Mouse (Mus musculus): ENCODE measurements around the gene Gps1. TPM values are rescaled to one million over a fixed set of nuclear protein-coding genes. Genes with fewer than 3 reads are reported as not detected.

Gps1 gene
- polyA plus RNA-seq, 1 experiment from 2014 or later: 242 TPM

DNA sequence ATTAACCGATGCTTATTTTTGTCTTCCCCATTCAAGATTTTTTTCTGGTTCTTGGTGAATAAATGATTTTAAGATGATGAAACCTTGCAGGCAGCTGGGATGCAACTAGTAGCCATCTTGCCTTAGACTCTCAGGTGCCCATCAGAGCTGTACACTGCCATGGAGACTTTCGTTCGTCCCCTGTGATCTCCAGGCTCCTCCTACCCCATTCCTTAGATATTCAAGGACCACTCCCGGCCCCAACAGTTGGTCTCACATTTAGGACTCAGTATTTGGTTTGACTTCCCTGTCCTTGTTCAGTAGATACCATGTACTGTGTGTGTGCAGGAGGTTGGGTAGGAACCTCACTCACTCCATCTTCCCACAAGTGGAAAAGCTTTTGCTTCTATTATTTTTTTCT is 20.7 kb downstream of the Gps1 start:
- Histone ChIP-seq H3K27me3 (no peaks in the 10 kb centered on the region), H3K36me3 (peaks cover 48% of the 10 kb centered on the region), H3K9me3 (no peaks in the 10 kb centered on the region), H3K4me3 (replicated peaks) (no peak overlapping the region), H3K27ac (no peak overlapping the region), H3K4me1 (replicated peaks) (peaks cover 7% of the 10 kb centered on the region; the same call in 1 of the 2 replicates), H3K9ac (replicated peaks) (no peak overlapping the region), H3K4me2 (no peak overlapping the region)
- no peak for ATAC-seq (ENCODE audit: insufficient number of reproducible peaks, insufficient read depth, low FRiP score, low TSS enrichment, low read depth)
- 69% methylated on average over 4 of the region's 4 CpGs for WGBS

DNA sequence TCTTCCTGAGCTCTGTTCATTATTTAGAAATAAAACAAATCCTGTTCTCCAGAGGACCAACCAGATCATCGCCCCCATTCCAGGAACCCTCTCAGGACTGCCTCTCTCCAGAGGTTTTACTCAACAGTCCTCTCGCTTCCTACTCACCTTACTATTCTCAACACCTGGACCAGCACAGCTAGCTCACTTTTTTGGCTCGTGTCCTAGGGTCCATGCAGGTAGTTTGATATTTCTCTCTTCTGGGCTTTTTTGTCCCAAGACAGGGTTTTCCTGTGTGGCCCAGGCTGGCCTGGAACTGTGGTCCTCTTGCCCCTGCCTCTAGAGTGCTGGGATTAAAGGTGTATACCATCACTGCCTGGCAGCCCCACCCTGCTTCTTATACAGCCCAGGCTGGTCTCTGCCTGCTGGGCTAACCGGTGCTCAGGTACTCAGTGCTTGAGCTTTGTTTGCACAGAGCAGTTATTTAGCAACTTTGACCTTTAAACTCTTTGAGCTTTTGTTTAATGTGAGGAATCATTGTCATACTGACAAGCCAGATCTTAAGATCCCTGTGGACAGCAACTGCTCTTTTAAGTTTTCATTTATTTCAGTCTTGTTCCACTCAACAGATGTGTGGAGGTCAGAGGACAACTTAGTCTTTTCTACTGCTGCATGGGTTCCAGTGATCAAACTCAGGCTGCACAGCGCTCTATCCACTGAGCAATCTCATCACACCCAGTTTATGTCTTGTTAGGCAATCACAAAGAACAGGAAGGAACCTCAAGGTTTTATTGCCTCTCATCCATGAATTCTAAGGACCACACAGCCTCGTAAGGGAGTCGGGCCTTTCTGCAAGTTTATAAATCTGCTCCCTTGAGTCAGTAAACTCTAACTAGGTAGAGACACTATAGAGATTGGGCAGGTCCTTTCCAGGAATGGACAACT is 21.6 kb downstream of the Gps1 start:
- no peak for ATAC-seq (ENCODE audit: insufficient number of reproducible peaks, insufficient read depth, low FRiP score, low TSS enrichment, low read depth)
- no peak overlapping the region for H3K4me2 ChIP-seq
- H3K9ac ChIP-seq (replicated peaks): no peak overlapping the region
- no peak overlapping the region for H3K27ac ChIP-seq
- H3K4me3 ChIP-seq (replicated peaks): no peak overlapping the region
- no peaks in the 10 kb centered on the region for H3K27me3 ChIP-seq
- H3K36me3 ChIP-seq: peaks cover 57% of the 10 kb centered on the region
- peaks cover under 1% of the 10 kb centered on the region; the same call in 1 of the 2 replicates for H3K4me1 ChIP-seq (replicated peaks)
- H3K9me3 ChIP-seq: no peaks in the 10 kb centered on the region
- WGBS: 81% methylated on average over 7 of the region's 7 CpGs

DNA sequence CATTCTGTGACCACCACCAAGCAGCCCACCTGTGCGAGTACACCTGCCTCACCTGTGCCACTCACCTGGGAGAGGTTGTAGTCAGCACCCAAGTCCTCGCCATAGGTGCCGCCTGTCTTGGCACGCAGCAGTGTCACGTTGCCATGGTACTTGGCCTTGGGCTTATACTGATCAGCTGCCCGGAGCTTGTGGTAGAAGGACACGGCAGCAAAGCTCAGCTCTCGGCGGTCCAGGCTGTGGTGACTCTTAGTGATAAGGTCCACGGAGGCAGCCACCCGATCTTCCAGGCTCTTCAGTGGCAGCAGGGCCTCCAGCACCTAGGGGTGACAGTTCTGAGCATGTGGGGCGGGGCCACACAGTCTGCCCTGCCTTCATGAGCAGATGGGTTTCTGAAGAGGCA is 23.9 kb downstream of the Gps1 start:
- 94% methylated on average over 12 of the region's 12 CpGs for WGBS
- Histone ChIP-seq H3K4me3 (replicated peaks) (no peak overlapping the region), H3K4me2 (no peak overlapping the region), H3K27ac (no peak overlapping the region), H3K9me3 (no peaks in the 10 kb centered on the region), H3K4me1 (replicated peaks) (no peaks in the 10 kb centered on the region), H3K36me3 (peaks cover 80% of the 10 kb centered on the region), H3K9ac (replicated peaks) (no peak overlapping the region), H3K27me3 (no peaks in the 10 kb centered on the region)
- ATAC-seq (ENCODE audit: insufficient number of reproducible peaks, insufficient read depth, low FRiP score, low TSS enrichment, low read depth): no peak

DNA sequence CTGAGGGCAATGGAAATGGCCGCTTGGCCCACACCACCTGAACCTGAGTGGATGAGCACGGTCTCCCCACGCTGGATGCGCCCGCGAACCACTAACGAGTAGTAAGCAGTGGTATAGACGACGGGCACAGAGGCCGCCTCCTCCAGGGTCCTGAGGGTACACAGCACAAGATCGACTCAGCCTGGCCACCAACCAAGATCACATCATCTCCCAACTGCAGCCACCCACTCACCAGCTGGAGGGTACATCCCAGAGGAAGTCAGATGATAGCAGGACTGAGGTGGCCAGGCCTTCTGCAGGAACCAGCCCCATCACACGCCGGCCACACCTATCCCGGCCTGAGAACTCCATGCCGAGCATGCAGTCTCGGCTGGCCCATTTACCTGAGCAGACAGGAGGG is 28.0 kb downstream of the Gps1 start:
- Histone ChIP-seq H3K36me3 (peaks cover 100% of the 10 kb centered on the region), H3K27ac (no peak overlapping the region), H3K4me3 (replicated peaks) (no peak overlapping the region), H3K4me1 (replicated peaks) (no peaks in the 10 kb centered on the region), H3K4me2 (no peak overlapping the region), H3K9ac (replicated peaks) (no peak overlapping the region), H3K9me3 (no peaks in the 10 kb centered on the region), H3K27me3 (no peaks in the 10 kb centered on the region)
- ATAC-seq (ENCODE audit: insufficient number of reproducible peaks, insufficient read depth, low FRiP score, low TSS enrichment, low read depth): no peak
- WGBS: 96% methylated on average over 16 of the region's 16 CpGs

DNA sequence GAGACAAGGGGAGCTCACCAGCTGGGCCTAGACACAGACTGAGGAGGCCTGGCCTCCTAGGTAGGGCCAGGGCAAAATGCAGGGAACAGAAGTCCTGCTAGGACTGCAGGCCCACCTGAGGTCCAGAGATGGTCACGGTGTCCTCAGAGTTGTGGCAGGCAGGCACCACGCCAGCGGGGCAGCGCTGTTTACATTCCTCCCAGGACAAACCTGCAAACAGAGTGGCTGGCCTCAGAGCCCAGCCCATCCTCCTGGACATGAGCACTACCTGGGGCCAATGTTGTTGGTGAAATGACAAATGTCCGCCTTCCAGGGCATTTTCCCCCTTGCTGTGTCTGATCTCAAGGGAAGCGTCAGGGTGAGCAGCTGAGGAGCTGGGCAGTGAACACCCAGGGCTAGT is 33.3 kb downstream of the Gps1 start:
- Histone ChIP-seq H3K27ac (no peak overlapping the region), H3K9ac (replicated peaks) (no peak overlapping the region), H3K36me3 (peaks cover 100% of the 10 kb centered on the region), H3K9me3 (no peaks in the 10 kb centered on the region), H3K4me3 (replicated peaks) (no peak overlapping the region), H3K4me1 (replicated peaks) (peaks cover 15% of the 10 kb centered on the region), H3K4me2 (no peak overlapping the region), H3K27me3 (no peaks in the 10 kb centered on the region)
- WGBS: 93% methylated on average over 6 of the region's 6 CpGs
- no peak for ATAC-seq (ENCODE audit: insufficient number of reproducible peaks, insufficient read depth, low FRiP score, low TSS enrichment, low read depth)

DNA sequence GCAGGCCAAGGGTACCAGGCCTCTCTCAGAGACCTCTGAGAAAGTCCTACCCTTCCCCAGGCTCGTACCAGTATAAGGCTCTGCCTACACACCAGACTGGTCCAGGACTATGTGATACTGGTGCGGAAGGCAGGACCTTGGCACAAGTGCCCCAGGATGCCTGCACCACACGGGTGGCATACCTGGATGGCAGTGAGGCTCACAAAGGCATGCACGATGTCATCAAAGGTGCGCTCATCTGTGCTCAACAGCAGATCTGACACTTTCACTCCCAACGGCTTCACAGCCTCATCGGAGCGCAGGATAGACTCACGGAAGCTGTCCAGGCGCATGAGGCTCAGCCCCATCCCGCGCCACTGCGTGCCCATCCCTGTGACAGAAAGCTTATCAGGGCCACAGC is 34.2 kb downstream of the Gps1 start:
- WGBS: 97% methylated on average over 13 of the region's 13 CpGs
- Histone ChIP-seq H3K4me1 (replicated peaks) (peaks cover 21% of the 10 kb centered on the region), H3K4me3 (replicated peaks) (no peak overlapping the region), H3K36me3 (peaks cover 97% of the 10 kb centered on the region), H3K27ac (no peak overlapping the region), H3K4me2 (no peak overlapping the region), H3K27me3 (no peaks in the 10 kb centered on the region), H3K9me3 (no peaks in the 10 kb centered on the region), H3K9ac (replicated peaks) (no peak overlapping the region)
- no peak for ATAC-seq (ENCODE audit: insufficient number of reproducible peaks, insufficient read depth, low FRiP score, low TSS enrichment, low read depth)

DNA sequence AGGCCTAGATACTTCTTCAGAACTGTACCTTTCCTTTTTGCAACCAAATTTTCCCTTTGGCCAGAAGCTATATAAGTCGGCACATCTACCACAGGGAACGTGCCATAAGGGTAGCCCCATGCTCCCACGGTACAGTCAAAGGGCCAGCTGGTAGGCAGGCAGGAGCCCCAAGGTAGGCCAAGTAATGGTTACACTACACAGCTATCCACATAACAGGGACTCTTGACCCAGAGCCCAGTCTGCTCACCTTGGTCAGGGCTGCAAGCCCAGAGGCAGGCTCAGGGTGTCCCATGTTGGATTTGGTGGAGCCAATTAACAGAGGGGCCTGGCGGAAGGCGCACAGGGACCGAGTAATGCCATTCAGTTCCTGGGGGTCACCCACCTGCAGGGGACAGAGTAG is 35.5 kb downstream of the Gps1 start:
- Histone ChIP-seq H3K4me1 (replicated peaks) (peaks cover 21% of the 10 kb centered on the region), H3K27me3 (no peaks in the 10 kb centered on the region), H3K27ac (no peak overlapping the region), H3K4me3 (replicated peaks) (no peak overlapping the region), H3K4me2 (no peak overlapping the region), H3K36me3 (peaks cover 84% of the 10 kb centered on the region), H3K9ac (replicated peaks) (no peak overlapping the region), H3K9me3 (no peaks in the 10 kb centered on the region)
- no peak for ATAC-seq (ENCODE audit: insufficient number of reproducible peaks, insufficient read depth, low FRiP score, low TSS enrichment, low read depth)
- 94% methylated on average over 6 of the region's 6 CpGs for WGBS

DNA sequence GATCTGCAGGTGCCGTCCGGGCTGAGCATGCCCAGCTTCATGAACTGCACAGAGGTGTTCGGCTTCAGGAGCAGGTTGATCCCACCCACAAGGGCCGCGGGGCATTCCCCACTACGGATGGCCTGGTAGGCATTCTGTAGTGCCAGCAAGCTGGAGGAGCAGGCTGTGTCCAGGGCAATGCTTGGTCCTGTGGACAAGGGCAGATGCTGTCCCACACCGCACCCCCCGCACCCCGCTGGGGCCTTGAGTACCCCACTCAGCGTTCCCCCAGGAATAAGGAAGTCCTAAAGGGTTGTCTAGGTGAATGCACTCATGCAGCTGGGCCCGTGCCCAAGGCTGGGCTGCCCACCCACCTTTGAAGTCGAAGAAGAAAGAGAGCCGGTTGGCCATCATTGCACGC is 36.5 kb downstream of the Gps1 start:
- no peak overlapping the region for H3K9ac ChIP-seq (replicated peaks)
- no peaks in the 10 kb centered on the region for H3K9me3 ChIP-seq
- no peak for ATAC-seq (ENCODE audit: insufficient number of reproducible peaks, insufficient read depth, low FRiP score, low TSS enrichment, low read depth)

DNA sequence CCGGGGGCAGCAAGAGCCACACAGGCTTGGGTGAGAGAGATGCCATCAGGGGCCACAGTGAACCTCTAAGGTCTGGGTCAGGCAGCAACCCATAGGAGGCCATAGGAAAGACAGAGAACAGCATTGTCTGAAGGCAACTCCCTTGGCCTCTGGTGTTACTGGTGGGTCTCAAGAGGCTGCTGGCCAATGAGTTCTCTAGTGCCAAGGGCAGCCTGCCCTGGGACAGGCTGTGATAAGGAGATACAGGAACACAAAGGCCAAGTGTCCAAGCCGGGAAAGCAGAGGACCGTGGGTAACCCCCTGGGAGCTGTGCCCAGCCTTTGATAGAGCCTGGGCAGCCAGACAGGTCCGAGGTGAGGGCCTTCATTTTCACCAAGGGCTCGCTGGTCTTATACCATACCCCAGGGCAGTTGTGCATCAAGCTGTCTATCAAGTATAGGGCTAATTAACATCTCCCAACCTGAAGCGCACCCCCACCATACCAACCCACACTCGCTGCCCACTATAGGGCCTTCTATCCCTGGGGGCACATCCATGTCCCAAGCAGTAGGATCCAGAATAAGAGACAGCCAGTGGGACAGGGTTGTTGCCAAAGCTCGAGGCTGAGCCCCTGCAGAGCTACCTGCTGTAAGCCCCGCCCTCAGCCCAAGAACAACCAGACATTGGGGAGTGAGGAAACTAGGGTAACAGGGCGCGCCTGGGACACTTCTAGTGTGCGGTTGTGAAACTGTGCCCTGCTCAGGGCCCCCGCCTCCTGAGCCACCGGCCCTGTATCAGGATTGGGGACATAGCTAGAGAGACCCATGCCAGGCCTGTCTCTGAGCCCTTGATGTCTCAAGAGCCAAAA is 37.2 kb downstream of the Gps1 start:
- 0 out of 2 replicates have a peak overlapping the region, but pooled peaks have one; percentile 93 for H3K9ac ChIP-seq (replicated peaks)
- 85% methylated on average over 14 of the region's 14 CpGs for WGBS
- no peak for ATAC-seq (ENCODE audit: insufficient number of reproducible peaks, insufficient read depth, low FRiP score, low TSS enrichment, low read depth)
- H3K9me3 ChIP-seq: no peaks in the 10 kb centered on the region
- peaks cover 67% of the 10 kb centered on the region for H3K36me3 ChIP-seq
- no peaks in the 10 kb centered on the region for H3K27me3 ChIP-seq
- no peak overlapping the region for H3K27ac ChIP-seq
- H3K4me3 ChIP-seq (replicated peaks): peak overlapping the region; percentile 91
- peaks cover 34% of the 10 kb centered on the region for H3K4me1 ChIP-seq (replicated peaks)
- H3K4me2 ChIP-seq: peak overlapping the region; percentile 97

More for the DNA sequence above, 36.5 kb downstream of the Gps1 start:
- WGBS: 93% methylated on average over 14 of the region's 14 CpGs
- no peaks in the 10 kb centered on the region for H3K27me3 ChIP-seq
- H3K4me1 ChIP-seq (replicated peaks): peaks cover 28% of the 10 kb centered on the region
- no peak overlapping the region for H3K4me2 ChIP-seq
- no peak overlapping the region for H3K27ac ChIP-seq
- H3K4me3 ChIP-seq (replicated peaks): no peak overlapping the region
- H3K36me3 ChIP-seq: peaks cover 75% of the 10 kb centered on the region

DNA sequence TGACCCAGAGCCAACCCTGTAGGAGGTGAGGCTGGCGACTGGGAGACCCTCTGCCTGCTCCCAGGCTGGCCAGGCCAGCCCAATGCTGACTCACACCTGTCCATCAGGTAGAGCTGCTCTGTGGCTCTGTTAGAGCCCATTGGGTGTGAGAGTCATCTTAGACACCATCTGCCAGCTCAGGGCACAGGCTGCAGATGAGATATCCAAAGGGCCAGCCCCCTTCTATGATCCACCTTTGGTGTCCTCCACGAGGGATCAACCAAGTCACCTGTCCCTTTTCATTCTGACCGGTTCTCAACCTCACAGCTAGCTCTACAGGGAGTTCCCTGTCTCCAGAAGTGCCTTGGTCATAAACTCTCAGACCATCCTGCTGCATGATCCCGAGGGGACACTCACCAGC is 38.2 kb downstream of the Gps1 start:
- Histone ChIP-seq H3K4me3 (replicated peaks) (peak overlapping the region; percentile 91), H3K9me3 (no peaks in the 10 kb centered on the region), H3K27ac (no peak overlapping the region), H3K36me3 (peaks cover 57% of the 10 kb centered on the region), H3K9ac (replicated peaks) (peak overlapping the region; percentile 93), H3K27me3 (no peaks in the 10 kb centered on the region), H3K4me1 (replicated peaks) (peaks cover 34% of the 10 kb centered on the region), H3K4me2 (peak overlapping the region; percentile 97)
- 56% methylated on average over 4 of the region's 4 CpGs for WGBS
- ATAC-seq (ENCODE audit: insufficient number of reproducible peaks, insufficient read depth, low FRiP score, low TSS enrichment, low read depth): no peak

DNA sequence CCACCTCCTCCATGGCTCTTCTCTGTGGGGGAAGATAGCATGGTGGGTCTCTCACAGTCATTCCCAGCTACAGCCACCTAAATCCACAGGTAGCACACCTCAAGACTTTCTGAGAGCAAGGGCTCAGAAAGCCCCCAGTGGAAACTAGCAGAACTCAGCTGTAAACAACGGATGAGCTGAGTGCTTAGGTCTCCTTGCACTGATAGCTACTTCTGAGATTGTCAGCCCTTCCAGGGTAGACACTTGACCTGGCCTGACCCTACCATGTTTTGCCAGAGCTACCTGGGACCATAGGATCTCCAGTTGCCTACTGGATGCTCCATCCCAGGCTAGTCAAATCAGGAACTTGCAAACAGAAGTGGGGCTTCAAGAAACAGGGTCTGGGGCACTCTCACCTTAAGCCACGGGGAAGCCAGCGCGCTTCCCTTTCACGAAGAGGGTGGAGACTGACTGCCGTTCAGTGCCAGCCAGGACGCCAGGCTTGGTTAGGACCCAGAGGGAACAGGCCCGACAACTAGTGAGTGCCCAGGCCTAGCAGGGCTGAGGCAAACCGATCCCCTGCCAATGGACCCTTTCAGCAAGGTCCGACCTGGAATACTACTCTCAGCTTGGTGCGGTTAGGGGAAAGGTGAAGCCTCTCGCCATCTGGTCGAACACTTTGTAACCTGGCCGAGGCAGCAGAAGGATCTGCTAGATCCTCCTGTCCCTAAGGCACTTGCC is 38.9 kb downstream of the Gps1 start:
- WGBS: 1% methylated on average over 14 of the region's 14 CpGs
- H3K4me2 ChIP-seq: peak overlapping the region; percentile 97
- no peaks in the 10 kb centered on the region for H3K9me3 ChIP-seq
- H3K27me3 ChIP-seq: no peaks in the 10 kb centered on the region
- peak overlapping the region; percentile 91 for H3K4me3 ChIP-seq (replicated peaks)
- H3K27ac ChIP-seq: peak overlapping the region; percentile 99
- peak overlapping the region; percentile 93 for H3K9ac ChIP-seq (replicated peaks)
- H3K36me3 ChIP-seq: peaks cover 50% of the 10 kb centered on the region
- H3K4me1 ChIP-seq (replicated peaks): peaks cover 34% of the 10 kb centered on the region
- ATAC-seq (ENCODE audit: insufficient number of reproducible peaks, insufficient read depth, low FRiP score, low TSS enrichment, low read depth): no peak

Data from limb, embryonic 12.5 days (tissue).